Mouse (Mus musculus) stomach, embryonic 16.5 days (tissue): ENCODE results near the gene Gm4846. TPM values are rescaled to one million over a fixed set of nuclear protein-coding genes. Genes with fewer than 3 reads are reported as not detected.

Experiments used
- ATAC-seq: fragments of 200-750 bp; cut with Nextera tagmentation; 2 replicates; pipeline ENCODE4 v1.8.0; 2017; ENCODE audit warnings: moderate number of reproducible peaks, moderate TSS enrichment; ENCODE audit not compliant: insufficient read depth, low FRiP score
- H3K27ac ChIP-seq: fragments of 300-500 bp; sonication (generic); 2 replicates; pipeline ENCODE4 v1.5.1; 2014; ENCODE audit warnings: low read length
- H3K27me3 ChIP-seq: fragments of 300-500 bp; sonication (generic); 2 replicates; pipeline ENCODE4 v1.6.1; 2014; ENCODE audit warnings: low read length, control low read depth, mixed read lengths; ENCODE audit not compliant: control insufficient read depth, insufficient read depth
- H3K36me3 ChIP-seq: fragments of 300-500 bp; sonication (generic); 2 replicates; pipeline ENCODE4 v1.6.1; 2014; ENCODE audit warnings: low read length; ENCODE audit not compliant: control insufficient read depth, insufficient read depth
- H3K4me1 ChIP-seq: fragments of 300-500 bp; sonication (generic); 2 replicates; pipeline ENCODE4 v1.6.1; 2014; ENCODE audit warnings: low read length, control low read depth, mixed read lengths; ENCODE audit not compliant: control insufficient read depth, insufficient read depth
- H3K4me2 ChIP-seq: fragments of 300-500 bp; sonication (generic); 2 replicates; pipeline ENCODE4 v1.6.1; 2014; ENCODE audit warnings: low read depth, low read length, mixed read lengths
- H3K4me3 ChIP-seq: fragments of 300-500 bp; sonication (generic); replicated peaks from 2 replicates; pipeline ENCODE4 v1.5.1; 2014; ENCODE audit warnings: mild to moderate bottlenecking, low read length
- H3K9ac ChIP-seq: fragments of 300-500 bp; sonication (generic); 2 replicates; pipeline ENCODE4 v1.6.1; 2014; ENCODE audit warnings: low read length
- H3K9me3 ChIP-seq: fragments of 300-500 bp; sonication (generic); replicated peaks from 2 replicates; pipeline ENCODE4 v1.6.1; 2016; ENCODE audit warnings: low read length, control low read depth; ENCODE audit not compliant: control insufficient read depth
- WGBS: fragments of 180-500 bp; shearing (Covaris S2); extraction: QIAGEN DNeasy Blood & Tissue Kit; methylation state at CpG from one replicate; pipeline ENCODE4 v1.1.7; 2014; 5-methylcytosine and 5-hydroxymethylcytosine counted together
- polyA plus RNA-seq: library from polyadenylated mRNA; unstranded; fragments of >200 nt; fragmentation: Nextera tagmentation; extraction: Ambion mirVana; gene quantifications from 2 replicates; pipeline ENCODE4 v1.2.1, GENCODE M21; 2015

Gene Gm4846
- polyA plus RNA-seq, 1 experiment from 2014 or later, result not detected

GRCm38 (mm10) chr1:166439426-166439825 lies 58.0 kb downstream of the Gm4846 start:
- Histone ChIP-seq H3K4me1 (no peaks in the 10 kb centered on the region), H3K27ac (no peak overlapping the region), H3K4me3 (no peak overlapping the region), H3K36me3 (no peaks in the 10 kb centered on the region), H3K4me2 (no peak overlapping the region), H3K9ac (no peak overlapping the region), H3K27me3 (no peaks in the 10 kb centered on the region), H3K9me3 (no peaks in the 10 kb centered on the region)
- WGBS, result 64% methylated on average over 6 of the region's 6 CpGs
- ATAC-seq, result no peak

Other genes starting within 250 kb of the Gm4846 start
- gene Ildr2, start 243.4 kb downstream of the Gm4846 start, polyA plus RNA-seq, result 0.87 and 1.1 TPM in 2 replicates
- 42.5 and 47.4 TPM in 2 replicates for gene Tada1, start 118.5 kb downstream of the Gm4846 start, polyA plus RNA-seq
- 13.4 and 13.7 TPM in 2 replicates for gene Pogk, start 87.7 kb downstream of the Gm4846 start, polyA plus RNA-seq
- gene Gm4847, start 150.1 kb upstream of the Gm4846 start, polyA plus RNA-seq, result not detected in 2 replicates
- gene Fmo9, start 184.3 kb upstream of the Gm4846 start, polyA plus RNA-seq, result not detected in 2 replicates